Mouse (Mus musculus) left cerebral cortex, adult 18-20 months (tissue): ENCODE measurements at regions not wholly inside any gene's neighbourhood (a gene's known extent, or its start where the extent isn't known, plus 50 kb on each side); places are given as distances from the start of the nearest gene placed in this dataset.
A peak's percentile ranks its signal among the peaks of the same experiment; 100 is the strongest.

Experiments used
- DNase-seq, 2 experiments: peaks; one replicate each; pipeline ENCODE4 v3.0.0; 2021 to 2022; ENCODE audit warnings: low spot score in 2 of 2, mixed read lengths in 1 of 2

GRCm38 (mm10) chrX:146428506-146428905 lies 533.8 kb upstream of the Htr2c start:
- no peak for DNase-seq

DNA sequence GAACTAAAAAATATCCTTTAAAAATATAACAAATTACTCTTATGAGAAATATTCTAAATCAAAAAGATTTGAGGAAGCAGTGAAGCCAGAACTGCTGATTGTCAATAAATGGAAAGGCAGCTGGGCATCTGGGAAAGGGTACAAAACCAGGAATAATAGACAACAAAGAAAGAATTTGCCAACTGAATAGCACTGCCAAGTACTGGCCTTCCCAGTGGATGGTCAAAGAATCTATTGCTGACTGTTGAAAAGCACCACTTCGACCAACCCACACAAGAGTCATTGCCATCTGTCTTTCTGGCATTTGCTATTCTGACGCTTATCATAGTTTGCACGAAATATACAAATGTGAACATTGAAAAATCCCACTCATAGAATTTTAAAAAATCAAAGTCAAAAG lies 502.4 kb upstream of the Htr2c start:
- peak in 1 of 2 experiments; percentile 3 for DNase-seq

DNA sequence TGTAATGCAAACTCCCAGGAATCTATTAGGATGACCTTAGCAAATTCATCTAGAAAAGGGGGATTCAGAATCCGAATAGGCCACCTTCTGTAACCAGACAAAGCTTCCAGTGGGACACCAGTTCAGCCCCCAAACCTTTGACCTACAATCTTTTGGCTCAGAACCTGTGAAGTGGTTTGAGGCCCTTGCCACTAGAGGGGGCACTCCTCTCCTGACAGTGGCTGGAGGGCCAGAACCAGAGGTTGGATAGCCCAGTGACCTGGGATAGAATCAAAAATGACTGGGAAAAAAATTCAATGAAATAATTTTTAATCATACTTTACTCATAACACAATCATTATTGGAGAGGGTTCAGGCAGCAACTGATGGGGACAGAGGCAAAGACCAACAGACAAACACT lies 484.7 kb upstream of the Htr2c start:
- DNase-seq: no peak

GRCm38 (mm10) chrX:146512492-146512891 lies 449.8 kb upstream of the Htr2c start:
- no peak for DNase-seq

DNA sequence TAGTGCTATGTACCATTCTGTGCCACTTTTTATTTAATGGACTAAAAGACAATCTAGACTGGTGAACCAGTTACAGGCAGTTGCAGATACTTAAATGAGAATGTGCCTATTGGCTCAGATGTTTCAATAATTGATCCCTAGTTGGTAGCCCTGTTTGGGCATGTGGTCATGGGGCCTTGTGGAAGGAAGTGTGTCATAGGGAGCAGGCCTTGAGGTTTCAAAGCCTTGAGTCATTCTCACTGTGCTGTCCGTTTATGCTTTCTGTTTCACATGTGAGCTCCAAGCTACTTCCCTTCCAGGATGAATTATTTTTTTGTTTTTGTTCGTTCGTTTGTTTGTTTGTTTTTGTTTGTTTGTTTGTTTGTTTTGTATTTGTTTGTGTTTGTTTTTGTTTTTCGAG lies 449.1 kb upstream of the Htr2c start:
- no peak for DNase-seq

- DNase-seq: no peak
These were observed 433.5 kb upstream of the Htr2c start for GRCm38 (mm10) chrX:146528775-146529174.

GRCm38 (mm10) chrX:146537811-146538210 lies 424.5 kb upstream of the Htr2c start:
- no peak for DNase-seq

GRCm38 (mm10) chrX:146558606-146559005 lies 403.7 kb upstream of the Htr2c start:
- no peak for DNase-seq
